Mouse (Mus musculus): ENCODE results near the gene Entpd7. TPM values are rescaled to one million over a fixed set of nuclear protein-coding genes. Genes with fewer than 3 reads are reported as not detected.

Entpd7 gene
- polyA plus RNA-seq (2012; rRNA removed), result 1.4 and 1.5 TPM in 2 replicates

GRCm38 (mm10) chr19:43689419-43690246, at the start of gene Entpd7:
Gene Entpd7 (plus strand): TSS chr19:43689672.

GRCm38 (mm10) chr19:43674730-43675524, 14.5 kb upstream of the Entpd7 start, which contains the start of gene Slc25a28:
Gene Slc25a28 (minus strand): TSS chr19:43674881.

DNA sequence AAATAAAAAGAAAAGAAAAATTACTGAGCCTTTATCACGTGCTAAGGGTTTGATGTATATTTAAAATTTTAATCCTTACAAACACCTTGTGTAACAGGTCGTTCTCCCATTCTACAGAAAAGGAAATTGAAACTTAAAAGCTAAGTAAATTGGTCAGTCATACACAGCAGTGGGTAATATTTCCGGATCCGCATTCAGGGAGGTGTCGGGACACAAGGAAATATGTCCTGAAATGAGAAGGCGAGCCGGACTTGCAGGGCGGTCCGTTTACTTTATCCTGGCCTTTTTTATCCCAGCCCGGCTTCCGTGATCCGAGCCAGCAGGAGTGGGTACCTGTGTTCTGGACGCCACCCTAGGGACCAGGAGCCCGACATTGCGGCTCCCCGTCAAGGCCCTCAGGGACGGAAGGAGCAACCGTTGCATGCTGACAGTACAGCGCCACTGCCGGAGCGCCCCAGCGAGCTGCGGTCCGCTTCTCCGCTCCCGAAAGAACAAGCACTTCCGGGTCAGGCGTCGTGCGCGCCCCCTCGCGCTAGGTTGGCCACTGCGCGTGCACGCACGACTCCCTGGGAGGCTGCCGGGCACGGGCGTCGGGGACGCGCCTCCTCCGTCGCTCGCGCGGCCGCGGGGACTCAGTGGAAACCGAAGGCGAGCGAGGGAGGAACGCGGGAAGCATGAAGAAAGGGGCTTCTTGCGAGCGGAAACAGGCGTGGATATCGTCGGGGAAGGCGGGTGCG, 63.2 kb downstream of the Entpd7 start, which contains the start of the genes Cutc and Cox15:
Gene Cutc, plus strand, starts transcription at position 508 of the 737 bp plus-strand sequence.
Gene Cox15, minus strand, starts transcription at position 512 of the 737 bp plus-strand sequence.

GRCm38 (mm10) chr19:43781980-43782379, 92.5 kb downstream of the Entpd7 start, which contains the start of gene Abcc2:
Gene Abcc2 (plus strand): TSS chr19:43782192.

Other genes with a start within 250 kb of the Entpd7 start
- 0.07 and 0.15 TPM in 2 replicates for gene Cnnm1, start 249.2 kb upstream of the Entpd7 start, polyA plus RNA-seq (2012; rRNA removed)
- gene Got1, start 165.1 kb upstream of the Entpd7 start, polyA plus RNA-seq (2012; rRNA removed), result 10.2 and 10.9 TPM in 2 replicates
- 0.05 and 0.09 TPM in 2 replicates for gene Nkx2-3, start 77.3 kb upstream of the Entpd7 start, polyA plus RNA-seq (2012; rRNA removed)
- gene Slc25a28, start 14.8 kb upstream of the Entpd7 start, polyA plus RNA-seq (2012; rRNA removed), result 17.5 and 18.6 TPM in 2 replicates
- 7.2 TPM in 2 replicates for gene Cutc, start 63.3 kb downstream of the Entpd7 start, polyA plus RNA-seq (2012; rRNA removed)
- gene Cox15, start 63.3 kb downstream of the Entpd7 start, polyA plus RNA-seq (2012; rRNA removed), result 7.1 and 9.1 TPM in 2 replicates
- 12.7 and 14.3 TPM in 2 replicates for gene Abcc2, start 92.5 kb downstream of the Entpd7 start, polyA plus RNA-seq (2012; rRNA removed)